Mouse (Mus musculus) forebrain, embryonic 16.5 days (tissue): ENCODE data around the gene Llgl2. TPM values are rescaled to one million over a fixed set of nuclear protein-coding genes. Genes with fewer than 3 reads are reported as not detected.
"Not testable (repeated sequence)": the region's sequence is repeated elsewhere in the genome, so short reads cannot be mapped to it uniquely, and the experiment has no call there.

Experiments used
- ATAC-seq: fragments of 200-750 bp; cut with Nextera tagmentation; 2 replicates; pipeline ENCODE4 v1.8.0; 2017; ENCODE audit warnings: mild to moderate bottlenecking, moderate library complexity
- H3K27ac ChIP-seq: fragments of 300-500 bp; sonication (generic); 2 replicates; pipeline ENCODE4 v1.5.1; 2014; ENCODE audit warnings: low read length, control low read depth
- H3K27me3 ChIP-seq: fragments of 300-500 bp; sonication (generic); replicated peaks from 2 replicates; pipeline ENCODE4 v1.6.1; 2014; ENCODE audit warnings: low read length; ENCODE audit not compliant: control insufficient read depth, insufficient read depth
- H3K36me3 ChIP-seq: fragments of 300-500 bp; sonication (generic); 2 replicates; pipeline ENCODE4 v1.6.1; 2014; ENCODE audit not compliant: control insufficient read depth, insufficient read depth
- H3K4me1 ChIP-seq: fragments of 300-500 bp; sonication (generic); replicated peaks from 2 replicates; pipeline ENCODE4 v1.6.1; 2014; ENCODE audit warnings: low read length; ENCODE audit not compliant: control insufficient read depth, insufficient read depth
- H3K4me2 ChIP-seq: fragments of 300-500 bp; sonication (generic); 2 replicates; pipeline ENCODE4 v1.6.1; 2014; ENCODE audit warnings: mild to moderate bottlenecking, low read length, control low read depth
- H3K4me3 ChIP-seq: fragments of 300-500 bp; sonication (generic); replicated peaks from 2 replicates; pipeline ENCODE4 v1.5.1; 2014; ENCODE audit warnings: mild to moderate bottlenecking, low read length, control low read depth
- H3K9ac ChIP-seq: fragments of 300-500 bp; sonication (generic); replicated peaks from 2 replicates; pipeline ENCODE4 v1.6.1; 2014; ENCODE audit warnings: low read depth, low read length, control low read depth
- H3K9me3 ChIP-seq: fragments of 300-500 bp; sonication (generic); 2 replicates; pipeline ENCODE4 v1.6.1; 2016; ENCODE audit warnings: low read length; ENCODE audit not compliant: control insufficient read depth
- WGBS: fragments of 180-500 bp; shearing (Covaris S2); extraction: QIAGEN DNeasy Blood & Tissue Kit; methylation state at CpG from one replicate; pipeline ENCODE4 v1.1.7; 2014; 5-methylcytosine and 5-hydroxymethylcytosine counted together
- polyA plus RNA-seq: library from polyadenylated mRNA; unstranded; fragments of >200 nt; fragmentation: Nextera tagmentation; extraction: Ambion mirVana; gene quantifications from 2 replicates; pipeline ENCODE4 v1.2.1, GENCODE M21; 2015

Llgl2 gene
- polyA plus RNA-seq, 1 experiment from 2014 or later, result 1.3 TPM

DNA sequence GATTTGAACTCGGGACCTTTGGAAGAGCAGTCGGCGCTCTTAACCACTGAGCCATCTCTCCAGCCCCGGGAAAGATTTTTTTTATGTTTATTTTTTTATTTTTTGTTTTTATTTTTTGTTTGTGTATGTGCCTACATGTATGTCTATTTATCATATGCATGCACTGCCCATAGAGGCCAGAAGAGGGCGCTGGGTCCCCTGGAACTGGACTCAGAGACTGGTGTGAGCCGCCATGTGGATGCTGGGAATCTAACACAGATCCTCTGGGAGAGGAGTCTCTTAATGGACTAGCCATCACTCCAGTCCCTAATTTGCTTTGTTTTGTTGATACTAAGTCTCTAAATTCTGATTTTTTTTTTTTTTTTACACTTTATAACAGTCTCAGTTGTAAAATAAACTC lies 17.2 kb downstream of the Llgl2 start:
- no peak overlapping the region for H3K27ac ChIP-seq
- no peak overlapping the region for H3K4me2 ChIP-seq
- no peaks in the 10 kb centered on the region for H3K9me3 ChIP-seq
- no peak for ATAC-seq
- H3K4me1 ChIP-seq, result no peaks in the 10 kb centered on the region
- no peak overlapping the region for H3K9ac ChIP-seq
- H3K36me3 ChIP-seq, result no peaks in the 10 kb centered on the region
- no peaks in the 10 kb centered on the region for H3K27me3 ChIP-seq
- H3K4me3 ChIP-seq, result no peak overlapping the region
- 85% methylated on average over 6 of the region's 6 CpGs for WGBS

DNA sequence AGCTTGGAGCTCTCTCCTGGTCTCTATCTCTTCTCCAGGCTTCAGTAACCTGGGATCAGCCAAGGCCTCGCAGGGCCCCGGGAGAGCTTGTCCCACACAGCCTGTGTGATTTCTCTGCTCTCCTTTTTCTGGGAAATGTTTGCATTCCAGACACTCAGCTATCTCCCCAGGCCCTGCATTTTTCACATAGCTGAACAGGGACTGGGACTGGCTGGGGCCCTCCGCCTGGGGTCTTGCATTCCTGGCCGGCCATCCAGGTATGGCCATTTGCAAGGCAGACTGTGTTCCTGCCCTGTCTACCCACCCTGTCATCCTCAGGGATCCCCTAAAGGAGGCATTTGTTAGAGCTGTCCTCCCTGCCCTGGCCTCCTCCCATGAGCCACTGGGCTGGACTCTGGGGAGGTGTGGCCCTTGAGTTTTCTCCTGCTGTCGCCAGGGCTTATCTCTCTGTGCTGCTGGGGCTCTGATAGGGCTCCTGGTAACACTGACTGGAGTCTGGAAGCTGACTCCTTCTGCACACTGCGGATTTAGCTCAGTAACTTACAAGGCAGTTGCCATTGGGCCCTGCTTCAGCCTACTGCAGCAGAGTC lies 18.2 kb downstream of the Llgl2 start:
- no peak overlapping the region for H3K4me2 ChIP-seq
- no peaks in the 10 kb centered on the region for H3K4me1 ChIP-seq
- H3K9ac ChIP-seq, result no peak overlapping the region
- no peak for ATAC-seq
- no peak overlapping the region for H3K4me3 ChIP-seq
- H3K27ac ChIP-seq, result no peak overlapping the region
- 29% methylated on average over 6 of the region's 6 CpGs for WGBS
- H3K36me3 ChIP-seq, result no peaks in the 10 kb centered on the region
- H3K9me3 ChIP-seq, result no peaks in the 10 kb centered on the region
- no peaks in the 10 kb centered on the region for H3K27me3 ChIP-seq

DNA sequence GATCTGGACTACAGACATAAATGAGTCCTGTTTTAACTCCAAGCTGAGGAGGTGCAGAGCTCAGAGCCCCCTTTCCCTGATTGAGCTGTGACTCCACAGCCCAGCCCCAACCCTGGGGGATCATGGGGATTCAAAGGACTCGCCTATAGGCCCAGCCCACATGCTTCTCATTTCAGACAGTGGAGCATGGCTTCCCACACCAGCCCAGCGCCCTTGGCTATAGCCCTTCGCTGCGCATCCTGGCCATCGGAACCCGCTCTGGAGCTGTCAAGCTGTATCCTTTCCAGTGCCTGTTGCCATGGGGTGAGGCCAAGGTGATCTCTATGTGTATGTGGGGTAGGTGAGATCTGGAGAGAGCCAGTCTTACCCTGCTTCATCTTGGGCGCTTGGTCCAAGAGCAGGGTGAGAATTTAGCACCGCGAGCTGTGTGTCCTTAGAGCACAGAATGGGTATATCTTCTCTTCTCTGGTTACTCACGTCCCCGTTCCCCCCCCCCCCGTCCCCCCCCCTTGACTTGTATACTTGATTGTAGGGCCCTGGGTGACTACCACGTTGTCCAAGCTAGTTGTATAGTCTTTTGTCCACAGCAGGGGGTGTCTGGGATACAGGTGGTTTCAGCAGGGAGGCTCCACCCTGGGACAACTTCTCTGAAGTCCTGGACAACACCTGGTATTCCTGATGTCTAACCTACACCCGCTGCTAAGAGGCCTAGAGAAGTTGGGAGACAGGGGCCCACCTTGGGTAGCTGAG lies 19.5 kb downstream of the Llgl2 start:
- H3K36me3 ChIP-seq, result no peaks in the 10 kb centered on the region
- H3K4me3 ChIP-seq, result no peak overlapping the region
- H3K27ac ChIP-seq, result no peak overlapping the region
- ATAC-seq, result no peak
- H3K4me1 ChIP-seq, result no peaks in the 10 kb centered on the region
- no peak overlapping the region for H3K4me2 ChIP-seq
- 83% methylated on average over 11 of the region's 14 CpGs for WGBS
- no peak overlapping the region for H3K9ac ChIP-seq
- no peaks in the 10 kb centered on the region for H3K27me3 ChIP-seq
- H3K9me3 ChIP-seq, result no peaks in the 10 kb centered on the region

DNA sequence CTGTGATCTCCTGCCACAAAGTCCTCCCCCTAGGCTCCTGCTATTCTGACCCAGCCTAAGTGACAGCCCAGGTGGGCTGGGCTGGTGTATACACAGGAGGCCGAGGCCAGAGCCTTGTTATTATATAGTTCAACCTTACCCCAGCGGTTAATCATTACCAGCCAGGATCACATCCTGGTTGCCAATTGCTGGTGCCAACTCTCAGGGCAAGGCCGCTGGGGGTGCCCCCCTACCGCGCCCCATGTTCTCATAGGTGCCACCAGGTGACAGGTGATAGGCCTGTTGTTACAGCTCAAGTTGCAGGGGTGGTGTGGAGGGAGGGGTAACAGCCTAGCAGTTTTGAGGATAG lies 20.0 kb downstream of the Llgl2 start:
- Histone ChIP-seq H3K9me3 (no peaks in the 10 kb centered on the region), H3K4me1 (no peaks in the 10 kb centered on the region), H3K4me2 (no peak overlapping the region), H3K9ac (no peak overlapping the region), H3K4me3 (no peak overlapping the region), H3K27me3 (no peaks in the 10 kb centered on the region), H3K36me3 (no peaks in the 10 kb centered on the region), H3K27ac (no peak overlapping the region)
- ATAC-seq, result no peak
- WGBS, result 82% methylated on average over 5 of the region's 5 CpGs

DNA sequence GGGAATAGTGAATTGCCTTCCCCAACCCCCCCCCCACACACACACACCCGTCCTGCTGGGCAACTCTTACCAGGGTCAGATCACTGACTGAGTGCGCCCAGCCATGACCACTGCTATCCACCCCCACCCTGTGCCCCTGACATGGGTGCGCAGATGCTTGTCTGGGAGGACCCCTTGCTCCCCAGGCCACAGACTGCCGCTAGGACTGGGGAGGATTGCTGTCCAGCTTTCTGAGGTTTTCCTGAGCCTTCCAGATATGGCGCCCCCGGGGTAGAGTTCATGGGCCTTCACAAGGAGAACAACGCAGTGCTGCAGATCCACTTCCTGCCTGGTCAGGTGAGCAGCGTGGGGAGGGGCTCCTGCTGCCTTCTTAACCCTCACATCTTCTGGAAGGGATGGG lies 20.4 kb downstream of the Llgl2 start:
- Histone ChIP-seq H3K27ac (no peak overlapping the region), H3K27me3 (no peaks in the 10 kb centered on the region), H3K9ac (no peak overlapping the region), H3K9me3 (no peaks in the 10 kb centered on the region), H3K4me2 (no peak overlapping the region), H3K4me1 (no peaks in the 10 kb centered on the region), H3K36me3 (no peaks in the 10 kb centered on the region), H3K4me3 (no peak overlapping the region)
- no peak for ATAC-seq
- WGBS, result 66% methylated on average over 8 of the region's 8 CpGs

DNA sequence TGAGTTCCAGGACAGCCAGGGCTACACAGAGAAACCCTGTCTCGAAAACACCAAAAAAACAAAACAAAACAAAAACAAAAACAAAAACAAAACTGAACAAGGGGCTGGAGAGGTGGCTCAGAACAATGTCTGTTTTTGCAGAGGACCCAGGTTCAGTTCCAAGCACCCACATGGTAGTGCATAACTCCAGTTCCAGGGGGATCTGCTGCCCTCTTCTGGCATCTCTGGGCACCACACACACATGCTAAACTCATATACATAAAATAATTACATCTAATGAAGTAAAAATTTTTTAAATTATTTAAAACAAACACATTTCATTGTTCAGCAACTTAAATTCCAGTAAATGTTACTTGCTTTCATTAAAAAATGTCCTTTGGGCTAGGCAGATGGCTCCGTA lies 22.0 kb downstream of the Llgl2 start:
- no peak overlapping the region for H3K9ac ChIP-seq
- H3K36me3 ChIP-seq, result no peaks in the 10 kb centered on the region
- no peaks in the 10 kb centered on the region for H3K9me3 ChIP-seq
- no peaks in the 10 kb centered on the region for H3K27me3 ChIP-seq
- no peak for ATAC-seq
- no peak overlapping the region for H3K27ac ChIP-seq
- H3K4me3 ChIP-seq, result no peak overlapping the region
- 98% methylated on average over 2 of the region's 2 CpGs for WGBS
- no peaks in the 10 kb centered on the region for H3K4me1 ChIP-seq
- no peak overlapping the region for H3K4me2 ChIP-seq

DNA sequence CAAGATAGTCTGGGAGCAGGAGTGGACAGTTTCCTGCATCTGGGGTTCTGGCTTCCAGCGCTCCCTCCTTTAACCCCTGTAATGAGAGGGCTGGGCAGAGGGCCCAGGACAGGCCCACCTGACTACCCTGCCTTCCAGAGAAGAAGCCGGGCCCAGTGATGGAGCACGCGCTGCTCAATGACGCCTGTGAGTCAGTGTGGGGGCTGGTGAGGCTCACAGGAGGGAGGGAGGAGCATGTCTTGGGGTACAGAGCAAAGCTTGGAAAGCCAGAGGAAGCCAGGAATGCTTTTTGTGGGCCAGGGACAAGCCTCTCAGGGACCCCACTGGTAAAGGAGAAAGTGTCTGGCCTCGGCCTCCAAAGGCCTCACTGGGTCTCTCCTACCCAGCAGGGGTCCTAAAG lies 30.8 kb downstream of the Llgl2 start:
- 68% methylated on average over 6 of the region's 6 CpGs for WGBS
- peaks cover 23% of the 10 kb centered on the region for H3K27me3 ChIP-seq
- H3K4me2 ChIP-seq, result no peak overlapping the region
- H3K4me1 ChIP-seq, result peaks cover 6% of the 10 kb centered on the region
- H3K4me3 ChIP-seq, result no peak overlapping the region
- no peak for ATAC-seq
- no peaks in the 10 kb centered on the region for H3K9me3 ChIP-seq
- H3K36me3 ChIP-seq, result no peaks in the 10 kb centered on the region
- H3K27ac ChIP-seq, result no peak overlapping the region
- H3K9ac ChIP-seq, result no peak overlapping the region

DNA sequence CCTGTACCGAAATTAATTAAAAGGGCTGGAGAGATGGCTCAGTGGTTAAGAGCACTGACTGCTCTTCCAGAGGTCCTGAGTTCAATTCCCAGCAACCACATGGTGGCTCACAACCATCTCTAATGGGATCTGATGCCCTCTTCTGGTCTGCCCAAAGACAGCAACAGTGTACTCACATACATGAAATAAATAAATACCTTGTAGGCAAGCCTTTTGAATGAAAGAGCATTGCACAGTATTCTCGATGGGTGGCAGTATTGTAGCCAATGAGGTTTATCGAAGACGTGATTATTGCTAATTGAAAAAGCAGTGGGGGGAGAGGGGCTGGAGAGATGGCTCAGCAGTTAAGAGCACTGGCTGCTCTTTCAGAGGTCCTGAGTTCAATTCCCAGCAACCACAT lies 33.3 kb downstream of the Llgl2 start:
- H3K27ac ChIP-seq, H3K36me3 ChIP-seq, H3K4me3 ChIP-seq, H3K9ac ChIP-seq, H3K4me1 ChIP-seq, H3K9me3 ChIP-seq, ATAC-seq, H3K4me2 ChIP-seq: not testable (repeated sequence)
- H3K27me3 ChIP-seq, result peaks cover 40% of the 10 kb centered on the region
- 91% methylated on average over 4 of the region's 4 CpGs for WGBS

DNA sequence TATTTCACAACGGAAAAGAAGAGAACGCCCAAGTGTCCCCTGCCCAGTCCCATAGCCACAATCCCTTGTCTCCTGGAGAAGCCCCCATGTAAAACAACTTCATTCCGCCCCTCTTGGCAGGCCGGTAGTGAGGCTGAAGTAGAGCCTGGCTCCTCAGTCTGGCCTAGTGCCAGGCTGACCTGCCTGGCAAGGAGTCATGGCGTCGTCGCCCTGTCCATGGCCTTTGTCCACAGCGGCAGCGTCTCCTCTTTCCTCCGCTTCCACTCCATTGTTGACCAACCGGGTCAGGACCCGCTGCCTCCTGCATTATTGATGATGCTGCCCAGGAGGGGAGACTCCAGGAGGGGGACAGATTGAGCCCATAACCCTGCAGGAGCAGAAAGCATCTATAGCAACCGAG lies 34.1 kb downstream of the Llgl2 start:
- WGBS, result 54% methylated on average over 13 of the region's 13 CpGs
- no peaks in the 10 kb centered on the region for H3K36me3 ChIP-seq
- peaks cover 40% of the 10 kb centered on the region for H3K27me3 ChIP-seq
- H3K9me3 ChIP-seq, result no peaks in the 10 kb centered on the region
- no peak overlapping the region for H3K27ac ChIP-seq
- no peak overlapping the region for H3K9ac ChIP-seq
- no peak overlapping the region for H3K4me3 ChIP-seq
- peaks cover 10% of the 10 kb centered on the region for H3K4me1 ChIP-seq
- H3K4me2 ChIP-seq, result no peak overlapping the region
- ATAC-seq, result no peak
